Mouse (Mus musculus): Measurements from ENCODE around the gene Yy1.

DNA sequence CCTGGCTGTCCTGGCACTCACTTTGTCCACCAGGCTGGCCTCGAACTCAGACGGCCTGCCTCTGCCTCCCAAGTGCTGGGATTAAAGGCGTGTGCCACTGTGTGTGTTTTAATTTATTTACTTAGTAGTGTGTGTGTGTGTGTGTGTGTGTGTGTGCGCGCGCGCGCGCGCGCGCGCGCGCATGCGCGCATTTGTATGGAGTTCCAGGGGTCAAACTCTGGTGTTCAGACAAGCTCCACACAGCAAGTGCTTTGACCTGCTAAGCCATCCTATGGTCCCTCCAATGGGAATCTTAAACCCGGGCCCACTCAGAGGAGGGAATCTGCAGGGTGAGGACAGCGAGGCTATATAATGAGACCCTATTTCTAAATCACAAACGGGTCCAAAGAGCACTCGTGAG is 37.6 kb upstream of the Yy1 start:
- TF ChIP-seq POLR2A (IDR thresholded peaks at IDR 0.05; ENCODE audit: insufficient read depth, low read length): no peak
- no peak for TF ChIP-seq EP300 (IDR thresholded peaks at IDR 0.05; ENCODE audit: insufficient read depth, low read depth, low read length)
